Mouse (Mus musculus): Measurements from ENCODE around the gene Clptm1.

Clptm1 gene

GRCm38 (mm10) chr7:19664455-19664954 is 328 bp downstream of the Clptm1 start:
- no peak for DNase-seq (ENCODE audit: low spot score in 2 of 2)

DNA sequence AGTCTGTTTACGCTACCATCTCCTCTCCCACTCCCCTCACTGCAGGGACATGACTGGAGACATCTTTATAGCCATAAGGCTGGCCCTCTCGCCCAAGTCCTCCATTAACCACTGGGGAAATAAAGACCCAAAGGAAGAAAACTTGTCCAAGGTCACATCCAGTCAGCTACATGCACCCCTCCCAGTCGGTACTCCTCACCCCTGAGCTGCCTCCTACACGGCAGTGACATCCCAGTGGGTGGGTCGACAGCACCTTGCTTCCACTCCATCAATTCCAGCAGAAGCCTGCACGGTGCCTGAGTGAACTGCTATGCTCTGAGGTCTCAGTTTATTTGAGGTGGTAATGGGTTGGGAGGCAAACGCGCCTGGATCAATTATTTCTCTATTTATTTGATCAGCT is 893 bp downstream of the Clptm1 start:
- no peak for DNase-seq (ENCODE audit: low spot score in 2 of 2)

DNA sequence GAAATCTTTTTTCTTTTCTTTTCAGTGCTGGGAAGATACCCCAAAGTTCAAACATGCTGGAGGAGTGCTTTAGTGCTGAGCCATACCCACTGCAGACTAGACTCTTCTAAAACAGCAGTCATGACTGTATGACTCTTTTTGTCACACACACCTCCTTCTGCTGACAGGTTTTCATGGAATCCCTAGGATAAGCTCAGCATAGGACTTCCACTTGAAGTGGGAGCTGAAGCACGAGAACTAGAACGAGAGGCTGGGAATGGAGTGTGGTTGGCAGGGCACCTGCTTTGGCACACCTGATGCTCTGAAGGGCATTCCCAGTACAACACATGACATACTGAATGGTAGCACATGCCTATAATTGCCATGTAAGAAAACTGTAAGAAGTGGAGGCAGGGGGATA is 12.2 kb downstream of the Clptm1 start:
- no peak for DNase-seq (ENCODE audit: low spot score in 2 of 2)

DNA sequence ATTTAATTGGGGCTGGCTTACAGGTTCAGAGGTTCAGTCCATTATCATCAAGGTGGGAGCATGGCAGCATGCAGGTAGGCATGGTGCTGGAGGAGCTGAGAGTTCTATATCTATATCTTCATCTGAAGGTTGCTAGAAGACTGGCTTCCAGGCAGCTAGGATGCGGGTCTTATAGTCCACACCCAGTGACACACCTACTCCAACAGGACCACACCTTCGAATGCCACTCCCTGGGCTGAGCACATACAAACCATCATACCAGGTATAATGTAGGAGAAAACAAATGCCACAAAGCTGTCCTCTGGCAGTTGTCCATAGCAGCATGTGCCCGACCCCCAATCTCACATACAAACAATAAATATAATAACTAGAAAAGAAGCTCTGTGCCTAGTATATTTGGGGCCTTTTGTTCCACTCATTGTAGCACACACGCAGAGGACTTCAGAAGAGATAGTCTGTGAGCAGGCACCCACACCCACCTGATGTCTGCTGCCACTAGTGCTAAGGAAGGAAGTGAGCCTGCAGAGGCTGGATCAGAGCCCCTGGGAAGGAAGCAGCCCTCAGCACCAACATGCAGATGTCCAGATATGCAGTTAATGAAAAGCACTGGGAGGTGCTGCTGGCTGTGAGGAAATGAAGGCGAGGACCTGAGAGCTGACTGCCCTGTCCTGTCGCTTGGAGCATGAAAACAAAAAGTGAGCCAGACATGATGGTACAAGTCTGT is 13.6 kb downstream of the Clptm1 start:
- no peak for DNase-seq (ENCODE audit: low spot score in 2 of 2)

DNA sequence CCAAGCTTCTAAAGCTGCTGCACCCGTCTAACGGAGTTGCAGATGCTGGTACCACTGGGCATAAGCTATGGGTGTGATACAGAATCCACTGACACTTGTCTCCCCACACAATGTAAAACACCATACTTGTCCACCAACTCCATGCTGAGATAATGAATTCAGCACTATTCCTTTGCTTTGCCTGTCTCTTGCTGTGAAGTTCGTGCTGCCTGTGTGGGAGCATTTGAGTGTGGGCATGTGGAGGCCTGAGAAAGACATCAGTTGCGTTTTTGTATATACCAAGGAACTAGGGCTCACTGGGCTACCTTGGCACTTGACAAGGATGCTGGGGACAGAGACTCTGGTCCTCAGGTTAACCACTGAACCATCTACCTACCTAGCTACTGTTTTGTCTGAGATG is 23.6 kb downstream of the Clptm1 start:
- DNase-seq (ENCODE audit: low spot score in 2 of 2), result no peak

DNA sequence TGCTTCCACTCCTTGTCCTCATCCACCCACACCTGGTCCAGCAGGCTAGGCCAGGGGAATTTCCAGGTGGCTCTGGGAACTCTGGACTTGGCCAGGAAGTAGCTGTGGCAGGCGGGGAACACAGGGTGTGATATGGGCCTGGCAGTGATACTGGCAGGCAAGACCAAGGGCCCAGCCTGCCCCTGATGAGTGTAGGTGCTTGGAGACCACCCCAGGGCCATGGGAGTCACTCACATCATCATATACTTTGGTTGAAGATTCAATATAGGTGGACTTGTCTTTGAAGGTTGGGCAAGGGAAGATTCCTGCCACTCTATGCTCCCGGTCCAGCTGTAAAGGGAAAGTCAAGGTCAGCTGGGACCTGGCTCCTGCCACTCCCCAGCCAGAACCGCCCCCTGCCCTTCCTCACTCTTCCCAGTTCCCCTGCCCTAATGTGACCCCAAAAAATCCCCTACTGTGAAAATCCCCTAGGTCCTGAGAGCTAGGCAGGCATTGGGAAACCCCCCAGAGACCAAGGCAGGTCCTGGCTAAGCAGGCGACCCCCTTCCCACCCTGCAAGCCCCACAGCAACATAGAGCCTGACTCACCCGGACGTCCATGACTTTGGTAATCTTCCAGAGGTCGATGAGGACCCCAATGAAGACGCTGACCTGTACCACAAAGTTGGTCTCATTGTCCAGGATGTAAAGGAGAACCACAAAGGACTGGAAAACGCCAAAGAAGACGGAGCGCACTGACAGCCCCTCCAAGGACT is 29.6 kb downstream of the Clptm1 start:
- DNase-seq (ENCODE audit: low spot score in 2 of 2), result no peak

GRCm38 (mm10) chr7:19634591-19634990 is 30.2 kb downstream of the Clptm1 start:
- no peak for DNase-seq (ENCODE audit: low spot score in 2 of 2)

GRCm38 (mm10) chr7:19633855-19634254 is 31.0 kb downstream of the Clptm1 start:
- no peak for DNase-seq (ENCODE audit: low spot score in 2 of 2)

- no peak for DNase-seq (ENCODE audit: low spot score in 2 of 2)
These were observed 31.6 kb downstream of the Clptm1 start for GRCm38 (mm10) chr7:19633197-19633596.

DNA sequence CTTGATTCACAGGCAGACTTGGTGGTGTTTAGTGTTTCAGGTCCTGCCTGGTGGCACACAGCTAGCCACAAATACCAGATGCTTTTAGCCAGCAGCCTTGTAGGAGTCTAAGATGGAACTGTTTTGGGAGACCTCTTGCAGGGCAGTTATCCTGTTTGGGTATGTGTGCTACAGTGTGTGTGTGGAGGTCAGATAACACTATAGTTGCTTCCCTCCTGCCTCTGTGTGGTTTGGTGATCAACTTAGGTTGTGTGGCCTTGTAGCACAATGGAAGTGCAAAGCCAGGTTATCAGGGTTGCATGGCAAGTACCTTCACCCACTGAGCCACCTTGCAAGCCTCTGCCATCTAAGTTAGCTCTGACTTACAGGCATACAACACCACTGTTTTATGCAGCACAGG is 32.1 kb downstream of the Clptm1 start:
- DNase-seq (ENCODE audit: low spot score in 2 of 2), result no peak

- no peak for DNase-seq (ENCODE audit: low spot score in 2 of 2)
These were observed 32.6 kb downstream of the Clptm1 start for GRCm38 (mm10) chr7:19632275-19632674.

DNA sequence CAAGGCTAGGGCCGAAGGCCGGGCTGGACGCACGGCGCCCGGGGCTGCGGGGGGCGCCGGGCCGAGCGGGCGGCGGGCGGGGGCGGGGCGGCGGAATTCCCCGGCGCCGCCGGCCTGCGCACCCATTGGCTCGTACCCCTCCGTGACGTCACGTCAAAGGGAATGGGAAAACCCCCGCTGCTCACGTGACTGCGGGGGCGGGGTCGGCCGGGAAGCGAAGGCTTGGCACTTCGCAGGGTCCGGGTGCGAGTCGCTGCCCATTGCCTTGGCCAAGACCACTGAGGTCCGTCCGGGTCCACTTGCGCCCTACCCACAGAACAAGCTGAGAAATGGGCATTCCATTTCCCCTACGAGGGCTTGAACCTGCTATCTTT is 35.5 kb downstream of the Clptm1 start, which contains the start of gene Relb:
Gene Relb, minus strand, starts transcription at position 78 of the 374 bp plus-strand sequence.
- peak; percentile 88 to 96 for DNase-seq (ENCODE audit: low spot score in 2 of 2)

- DNase-seq (ENCODE audit: low spot score in 2 of 2), result peak; percentile 94 to 98
These were observed 36.1 kb downstream of the Clptm1 start for GRCm38 (mm10) chr7:19628536-19629360.

GRCm38 (mm10) chr7:19628192-19628535 is 36.7 kb downstream of the Clptm1 start:
- no peak for DNase-seq (ENCODE audit: low spot score in 2 of 2)

GRCm38 (mm10) chr7:19627721-19628120 is 37.1 kb downstream of the Clptm1 start:
- DNase-seq (ENCODE audit: low spot score in 2 of 2), result no peak

DNA sequence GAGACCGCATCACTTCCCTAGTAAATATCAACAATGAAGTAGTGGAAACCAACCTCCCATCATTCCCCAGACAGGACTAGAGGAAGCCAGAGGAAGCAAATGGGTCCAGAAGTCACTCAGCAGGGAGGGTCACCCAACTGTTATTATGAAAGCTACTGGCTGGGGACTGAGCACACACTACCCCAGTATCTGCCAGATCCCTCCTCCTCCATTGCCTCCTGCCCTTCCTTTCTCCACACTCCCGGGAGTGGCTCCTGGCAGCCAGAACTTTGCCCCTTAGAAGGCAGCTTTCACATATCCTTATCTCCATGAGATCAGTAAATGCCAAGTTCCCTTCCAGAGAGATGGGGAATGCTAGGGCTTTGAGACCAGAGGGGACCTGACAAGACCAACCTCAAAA is 41.4 kb downstream of the Clptm1 start:
- DNase-seq (ENCODE audit: low spot score in 2 of 2), result no peak

DNA sequence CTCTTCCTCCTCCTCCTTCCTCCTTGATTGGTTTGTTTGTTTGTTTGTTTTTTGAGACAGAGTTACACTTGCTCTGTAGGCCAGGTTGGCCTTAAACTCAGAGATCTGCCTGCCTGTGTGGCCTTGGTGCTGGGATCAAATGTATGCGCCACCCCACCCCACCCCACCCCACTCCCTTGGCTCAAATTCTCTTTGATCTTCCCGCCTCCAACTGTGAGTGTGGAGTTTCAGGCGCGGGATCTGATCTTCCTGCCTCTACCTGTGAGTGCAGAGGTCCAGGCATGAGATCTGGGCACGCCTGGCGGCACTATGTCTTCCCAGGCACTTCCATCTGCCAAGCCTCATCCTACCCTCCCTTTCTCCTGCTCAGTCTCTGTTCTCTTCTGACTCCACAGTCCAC is 42.6 kb downstream of the Clptm1 start:
- DNase-seq (ENCODE audit: low spot score in 2 of 2), result no peak

- DNase-seq (ENCODE audit: low spot score in 2 of 2), result no peak
These were observed 44.0 kb downstream of the Clptm1 start for GRCm38 (mm10) chr7:19620811-19621210.

- DNase-seq (ENCODE audit: low spot score in 2 of 2), result peak; percentile 60 to 76
These were observed 45.6 kb downstream of the Clptm1 start for GRCm38 (mm10) chr7:19619004-19619801.

GRCm38 (mm10) chr7:19615036-19615577 is 49.7 kb downstream of the Clptm1 start:
- no peak for DNase-seq (ENCODE audit: low spot score in 2 of 2)

DNA sequence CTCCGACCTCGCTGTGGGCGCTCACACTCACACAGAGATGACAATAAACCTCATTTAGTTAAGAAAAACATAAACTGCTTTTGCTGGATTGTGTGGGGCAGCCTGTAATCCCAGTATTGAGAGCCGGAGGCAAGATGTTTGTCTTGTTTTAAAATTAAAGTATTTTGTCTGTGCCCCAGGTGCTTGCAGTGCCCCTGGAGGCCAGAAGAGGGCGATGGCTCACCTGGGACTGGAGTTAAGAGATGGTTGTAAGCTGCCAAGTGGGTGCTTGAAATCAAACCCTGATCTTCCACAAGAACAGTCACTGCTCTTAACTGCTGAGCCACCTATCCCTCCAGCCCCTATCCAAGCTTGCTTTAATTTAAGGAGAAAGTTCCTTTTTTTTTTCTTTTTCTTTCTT is 53.9 kb downstream of the Clptm1 start:
- DNase-seq (ENCODE audit: low spot score in 2 of 2), result no peak
